Mouse (Mus musculus) natural killer cell, adult 2 months (primary cell): ENCODE data around the gene Wdr46.

ENCODE experiments used
- DNase-seq, 2 experiments: peaks; one replicate each; pipeline ENCODE4 v3.0.0; 2022; ENCODE audit warnings: low spot score in 2 of 2

Wdr46 gene

GRCm38 (mm10) chr17:33911052-33911812, 29.2 kb upstream of the Wdr46 start:
- no peak for DNase-seq

DNA sequence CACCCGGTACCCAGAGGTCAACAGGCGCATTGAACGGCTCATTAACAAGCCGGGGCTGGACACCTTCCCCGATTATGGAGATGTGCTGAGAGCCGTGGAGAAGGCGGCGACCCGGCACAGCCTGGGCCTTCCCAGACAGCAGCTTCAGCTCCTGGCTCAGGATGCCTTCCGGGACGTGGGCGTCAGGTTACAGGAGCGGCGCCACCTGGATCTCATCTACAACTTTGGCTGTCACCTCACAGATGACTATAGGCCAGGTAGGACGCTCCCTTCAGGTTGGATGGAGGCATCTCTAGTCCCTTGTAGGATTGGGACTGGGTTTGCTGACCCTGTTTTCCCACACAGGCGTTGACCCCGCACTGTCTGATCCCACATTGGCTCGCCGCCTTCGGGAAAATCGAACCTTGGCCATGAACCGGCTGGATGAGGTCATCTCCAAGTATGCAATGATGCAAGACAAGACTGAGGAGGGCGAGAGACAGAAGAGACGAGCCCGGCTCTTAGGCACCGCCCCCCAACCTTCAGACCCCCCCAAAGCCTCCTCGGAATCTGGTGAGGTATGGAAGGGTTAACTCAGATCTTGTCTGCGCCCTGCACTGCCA, 28.5 kb upstream of the Wdr46 start:
- no peak for DNase-seq

- no peak for DNase-seq
Measured at GRCm38 (mm10) chr17:33913264-33913663, 27.2 kb upstream of the Wdr46 start.

- no peak for DNase-seq
Measured at GRCm38 (mm10) chr17:33913905-33914304, 26.6 kb upstream of the Wdr46 start.

GRCm38 (mm10) chr17:33914969-33915391, 25.5 kb upstream of the Wdr46 start:
- DNase-seq, result no peak

DNA sequence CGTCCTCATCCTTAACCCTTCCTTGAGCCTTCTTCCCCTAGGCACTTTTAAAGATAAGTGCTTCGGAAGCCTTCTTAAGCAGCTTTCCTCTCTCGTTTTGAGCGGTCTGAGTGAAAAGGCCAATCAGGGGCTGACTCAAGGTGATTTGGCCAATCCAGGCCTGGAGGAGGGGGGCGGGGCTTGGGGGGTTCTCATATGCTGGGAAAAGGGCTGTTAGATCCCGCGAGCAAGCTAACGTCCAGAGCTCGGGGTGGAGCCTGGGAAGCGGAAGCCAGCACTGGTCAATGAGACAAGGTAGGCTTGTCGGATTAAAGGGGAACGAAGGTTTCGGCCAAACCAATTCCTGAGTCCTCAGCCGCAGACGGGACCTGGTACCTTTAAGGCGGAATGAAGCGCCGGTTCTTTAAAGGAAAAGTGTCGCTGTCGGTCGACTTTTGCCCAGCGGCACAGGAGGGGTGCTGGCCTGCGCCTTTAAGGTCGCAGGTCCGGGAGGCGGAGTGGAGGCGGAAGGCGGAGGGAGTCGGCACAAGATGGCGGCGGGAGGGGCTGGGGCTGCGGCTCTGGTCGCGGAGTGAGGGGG, 24.7 kb upstream of the Wdr46 start, which contains the start of the genes Tapbp and Zbtb22:
TSS of gene Tapbp (plus strand) at position 229 of the 580 bp plus-strand sequence.
TSS of gene Zbtb22 (plus strand) at position 234 of the 580 bp plus-strand sequence.
- DNase-seq, result peak; percentile 91 to 93

GRCm38 (mm10) chr17:33916294-33916693, 24.2 kb upstream of the Wdr46 start:
- no peak for DNase-seq

DNA sequence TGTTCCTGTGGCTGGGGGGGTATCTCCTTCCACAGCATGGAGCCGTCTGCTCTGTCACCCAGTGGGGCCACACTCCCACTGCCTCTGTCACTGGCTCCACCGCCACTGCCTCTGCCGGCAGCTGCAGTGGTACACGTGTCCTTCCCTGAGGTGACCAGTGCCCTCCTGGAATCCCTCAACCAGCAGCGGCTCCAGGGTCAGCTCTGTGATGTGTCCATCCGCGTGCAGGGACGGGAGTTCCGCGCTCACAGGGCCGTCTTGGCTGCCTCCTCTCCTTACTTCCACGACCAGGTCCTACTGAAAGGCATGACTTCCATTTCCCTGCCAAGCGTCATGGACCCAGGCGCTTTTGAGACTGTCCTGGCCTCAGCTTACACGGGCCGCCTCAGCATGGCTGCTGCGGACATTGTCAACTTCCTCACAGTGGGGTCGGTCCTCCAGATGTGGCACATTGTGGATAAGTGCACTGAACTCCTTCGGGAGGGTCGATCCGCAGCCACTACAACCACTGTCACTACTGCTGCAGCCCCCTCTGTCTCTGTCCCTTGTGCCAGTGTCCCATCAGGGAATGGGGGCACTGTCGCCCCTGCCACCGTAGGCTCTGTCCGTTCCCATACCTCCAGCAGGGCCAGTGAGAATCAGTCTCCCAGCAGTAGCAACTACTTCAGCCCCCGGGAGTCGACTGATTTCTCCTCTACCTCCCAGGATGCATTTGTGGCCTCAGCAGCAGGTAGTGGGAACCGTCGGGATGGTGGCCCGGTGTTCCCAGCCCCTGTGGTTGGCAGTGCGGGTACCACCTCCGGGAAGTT, 23.4 kb upstream of the Wdr46 start:
- DNase-seq, result no peak

DNA sequence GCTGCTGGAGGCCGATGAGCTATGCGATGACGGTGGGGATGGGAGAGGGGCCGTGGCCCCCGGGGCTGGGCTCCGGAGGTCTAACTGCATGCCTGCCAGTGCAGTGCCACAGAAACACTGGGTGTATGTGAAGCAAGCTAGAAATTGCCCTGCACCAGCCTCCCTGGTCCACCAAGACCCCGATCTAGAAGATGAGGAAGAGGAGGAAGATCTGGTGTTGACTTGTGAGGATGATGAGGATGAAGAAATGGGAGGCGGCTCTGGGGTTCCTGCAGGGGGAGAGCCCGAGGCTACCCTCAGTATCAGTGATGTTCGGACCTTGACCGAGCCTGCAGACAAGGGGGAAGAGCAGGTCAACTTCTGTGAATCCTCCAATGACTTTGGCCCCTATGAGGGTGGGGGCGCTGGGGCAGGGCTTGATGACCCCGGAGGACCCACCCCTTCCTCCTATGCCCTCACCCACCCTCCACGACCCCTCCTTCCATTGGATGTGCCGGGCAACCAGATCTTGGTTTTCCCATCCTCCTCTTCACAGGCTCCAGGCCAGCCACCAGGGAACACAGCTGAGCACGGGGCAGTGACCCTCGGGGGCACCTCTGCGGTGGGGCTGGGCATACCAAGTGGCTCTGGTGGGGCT, 22.7 kb upstream of the Wdr46 start:
- no peak for DNase-seq

DNA sequence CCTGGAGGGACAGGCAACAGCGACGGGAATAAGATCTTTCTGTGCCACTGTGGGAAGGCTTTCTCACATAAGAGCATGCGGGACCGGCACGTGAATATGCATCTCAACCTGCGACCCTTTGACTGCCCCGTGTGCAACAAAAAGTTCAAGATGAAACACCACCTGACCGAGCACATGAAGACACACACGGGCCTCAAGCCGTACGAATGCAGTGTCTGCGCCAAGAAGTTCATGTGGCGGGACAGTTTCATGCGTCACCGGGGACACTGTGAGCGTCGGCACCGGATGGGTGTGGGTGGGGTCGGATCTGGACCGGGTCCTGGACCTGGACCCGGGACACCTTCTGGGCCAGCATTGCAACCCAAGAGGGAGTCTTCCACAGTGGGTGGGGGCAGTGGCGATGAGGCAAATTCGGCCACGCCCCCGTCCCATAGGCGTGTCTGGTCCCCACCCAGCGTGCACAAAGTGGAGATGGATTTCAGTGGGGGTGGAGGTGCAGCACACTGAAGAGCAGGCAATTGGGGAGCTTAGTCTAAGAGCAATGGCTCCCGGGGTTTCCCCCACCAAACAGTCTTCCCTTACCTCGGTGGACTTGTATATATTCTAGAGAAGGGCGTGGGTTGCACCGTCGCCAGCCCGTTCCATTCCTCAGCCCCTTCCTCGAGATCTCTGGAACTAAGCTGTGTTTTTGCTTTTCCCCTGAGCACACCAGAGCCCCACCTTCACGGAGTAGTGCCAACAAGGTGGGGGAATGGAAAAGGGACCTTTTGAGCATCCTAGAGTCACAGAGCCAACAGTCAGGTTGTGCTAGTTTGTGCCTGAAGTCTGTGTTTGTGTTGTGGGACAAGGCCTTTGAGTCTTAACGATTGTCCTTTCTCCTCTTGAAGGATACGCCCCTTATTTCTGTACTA, 21.9 kb upstream of the Wdr46 start:
- DNase-seq, result no peak

- peak; percentile 94 to 95 for DNase-seq
Measured at GRCm38 (mm10) chr17:33919351-33920281, 20.8 kb upstream of the Wdr46 start.

- DNase-seq, result peak; percentile 82 to 86
Measured at GRCm38 (mm10) chr17:33920282-33921097, 20.0 kb upstream of the Wdr46 start.

GRCm38 (mm10) chr17:33921361-33921760, 19.1 kb upstream of the Wdr46 start:
- DNase-seq, result no peak

- peak; percentile 58 to 76 for DNase-seq
Measured at GRCm38 (mm10) chr17:33924577-33925283, 15.7 kb upstream of the Wdr46 start.

- DNase-seq, result no peak
Measured at GRCm38 (mm10) chr17:33925406-33926116, 14.9 kb upstream of the Wdr46 start.

GRCm38 (mm10) chr17:33926207-33926932, 14.1 kb upstream of the Wdr46 start:
- DNase-seq, result no peak
